Mouse (Mus musculus): ENCODE data around the gene Ybx2.

Ybx2 gene

GRCm38 (mm10) chr11:69914372-69914764 lies 21.2 kb upstream of the Ybx2 start:
- CTCF ChIA-PET, result interaction anchor here (1.1 kb wide), 1 partner anchor 14 kb away, joined by 12 read pairs; no protein-coding TSS in a partner anchor

GRCm38 (mm10) chr11:69914917-69915430 lies 20.6 kb upstream of the Ybx2 start:
- CTCF ChIA-PET, result interaction anchor here (1.1 kb wide), 1 partner anchor 14 kb away, joined by 12 read pairs; no protein-coding TSS in a partner anchor

- CTCF ChIA-PET, result no interaction called here
Measured at GRCm38 (mm10) chr11:69915667-69916627, 19.6 kb upstream of the Ybx2 start.

GRCm38 (mm10) chr11:69916652-69917378 lies 18.8 kb upstream of the Ybx2 start:
- CTCF ChIA-PET, result interaction anchor here (0.8 kb wide), 1 partner anchor 22 kb away, joined by 3 read pairs; no protein-coding TSS in a partner anchor

GRCm38 (mm10) chr11:69917379-69917948 lies 18.1 kb upstream of the Ybx2 start:
- CTCF ChIA-PET, result interaction anchor here (0.8 kb wide), 1 partner anchor 23 kb away, joined by 3 read pairs; no protein-coding TSS in a partner anchor

- CTCF ChIA-PET, result no interaction called here
Measured at GRCm38 (mm10) chr11:69918118-69918517, 17.5 kb upstream of the Ybx2 start.

- CTCF ChIA-PET, result no interaction called here
Measured at GRCm38 (mm10) chr11:69919053-69919452, 16.5 kb upstream of the Ybx2 start.

- CTCF ChIA-PET, result interaction anchor here (0.9 to 2.6 kb wide), 2 partner anchors 13 to 36 kb away, joined by 3 to 7 read pairs; no protein-coding TSS in a partner anchor
Measured at GRCm38 (mm10) chr11:69919661-69920265, 15.8 kb upstream of the Ybx2 start.

GRCm38 (mm10) chr11:69920266-69921031 lies 15.1 kb upstream of the Ybx2 start:
- CTCF ChIA-PET, result interaction anchor here (0.6 to 2.6 kb wide), 4 partner anchors 11 to 121 kb away, joined by 3 to 7 read pairs (median 4); no protein-coding TSS in a partner anchor

- CTCF ChIA-PET, result interaction anchor here (0.5 to 2.6 kb wide), 4 partner anchors 10 to 122 kb away, joined by 3 to 7 read pairs (median 4); no protein-coding TSS in a partner anchor
Measured at GRCm38 (mm10) chr11:69921114-69922011, 14.2 kb upstream of the Ybx2 start, which contains the start of gene Eif5a. Eif5a (minus strand) TSS chr11:69921958.

- CTCF ChIA-PET, result interaction anchor here (0.5 to 2.6 kb wide), 4 partner anchors 10 to 40 kb away, joined by 3 to 7 read pairs (median 6); no protein-coding TSS in a partner anchor
Measured at GRCm38 (mm10) chr11:69922012-69922756, 13.4 kb upstream of the Ybx2 start.

- CTCF ChIA-PET, result interaction anchor here (0.7 to 1.1 kb wide), 2 partner anchors 9 to 34 kb away, joined by 4 to 7 read pairs; no protein-coding TSS in a partner anchor
Measured at GRCm38 (mm10) chr11:69922796-69923195, 12.8 kb upstream of the Ybx2 start.

GRCm38 (mm10) chr11:69927501-69927900 lies 8.1 kb upstream of the Ybx2 start:
- CTCF ChIA-PET, result interaction anchor here (0.6 kb wide), 2 partner anchors 33 to 119 kb away, joined by 6 to 27 read pairs; no protein-coding TSS in a partner anchor

- CTCF ChIA-PET, result no interaction called here
Measured at GRCm38 (mm10) chr11:69929712-69930111, 5.9 kb upstream of the Ybx2 start.

GRCm38 (mm10) chr11:69930176-69930575 lies 5.4 kb upstream of the Ybx2 start:
- CTCF ChIA-PET, result interaction anchor here (0.6 kb wide), 1 partner anchor 292 kb away, joined by 7 read pairs; no protein-coding TSS in a partner anchor

- CTCF ChIA-PET, result interaction anchor here (0.6 to 1.4 kb wide), 5 partner anchors 8 to 291 kb away, joined by 3 to 7 read pairs (median 4); partner anchors contain the start of gene Eif5a
Measured at GRCm38 (mm10) chr11:69930967-69931537, 4.5 kb upstream of the Ybx2 start.

GRCm38 (mm10) chr11:69931769-69932168 lies 3.8 kb upstream of the Ybx2 start:
- CTCF ChIA-PET, result interaction anchor here (0.9 to 1.6 kb wide), 4 partner anchors 9 to 17 kb away, joined by 3 to 8 read pairs (median 4); partner anchors contain the start of gene Eif5a
